Comparison of ENCODE assay signal across 8 mouse cellular contexts in genomic region chr4:134468215-134468575, GRCm38 (mm10). TPM values are rescaled to one million over a fixed set of nuclear protein-coding genes. Genes with fewer than 3 reads are reported as not detected.
DNase-seq lines count a peak whose midpoint lies in the region; ATAC-seq lines count a peak whose summit lies in the region.

TSS of gene Stmn1 (plus strand) at chr4:134468320.

- DNase-seq in ZHBTc4 (ENCODE audit: low read depth, low spot score) = peak; percentile 100
- DNase-seq in gastrocnemius, adult 8-10 months (ENCODE audit: low spot score in 2 of 2) = peak; percentile 74 to 87
- peak; percentile 95 for DNase-seq in induced T-regulatory cell, adult 2 months (ENCODE audit: low read depth)
- DNase-seq in left cerebral cortex, adult 9 months (ENCODE audit: low spot score in 2 of 2) = peak; percentile 87 to 96
- peak; percentile 94 for DNase-seq in right cerebral cortex, postnatal 14 days
- peak; percentile 86 to 95 for DNase-seq in urinary bladder, postnatal 36 days (ENCODE audit: low spot score in 2 of 2)

- ATAC-seq in common myeloid progenitor, adult 5-6 weeks (replicated peaks; ENCODE audit: low read depth, poor library complexity, severe bottlenecking) = peak; percentile 92
- peak; percentile 83 for ATAC-seq in megakaryocyte progenitor cell, adult 5-6 weeks (replicated peaks; ENCODE audit: poor library complexity)

RNA-seq across cellular contexts. Expression of gene Stmn1, which starts in this region (rescaled TPM):
- total RNA-seq in common myeloid progenitor, adult 5-6 weeks (2017) = 1,614 and 1,654 TPM in 2 replicates
- 1 to 10 TPM; 2.7 to 4.4 (median 2.8) TPM for total RNA-seq in gastrocnemius, adult 8-10 months (2022)
- total RNA-seq in megakaryocyte progenitor cell, adult 5-6 weeks (2015) = 794 and 868 TPM in 2 replicates
- total RNA-seq in megakaryocyte progenitor cell, adult 5-6 weeks (2017) = 1,207 and 1,242 TPM in 2 replicates

Comparison
In these comparisons a context has a peak if more than half of its experiments do, and no peak if none do; other contexts are left out.
1. Peak in every context shown above with its lines: DNase-seq and ATAC-seq.
2. RNA of gene Stmn1 (total RNA-seq): 1,614 to 1,654 TPM in common myeloid progenitor, adult 5-6 weeks and 794 to 1,242 TPM in megakaryocyte progenitor cell, adult 5-6 weeks; 2.7 to 4.4 TPM in gastrocnemius, adult 8-10 months; every median in the first group is over 100 times any median in the second.